Mouse (Mus musculus) frontal cortex, postnatal 14 days (tissue): Measurements from ENCODE around the gene Gapvd1.
"Not testable (repeated sequence)": the region's sequence is repeated elsewhere in the genome, so short reads cannot be mapped to it uniquely, and the experiment has no call there.

ENCODE experiments used
- DNase-seq, 2 experiments: peaks; one replicate each; pipeline ENCODE4 v3.0.0; 2022; ENCODE audit warnings: low spot score in 2 of 2

Gene Gapvd1

DNA sequence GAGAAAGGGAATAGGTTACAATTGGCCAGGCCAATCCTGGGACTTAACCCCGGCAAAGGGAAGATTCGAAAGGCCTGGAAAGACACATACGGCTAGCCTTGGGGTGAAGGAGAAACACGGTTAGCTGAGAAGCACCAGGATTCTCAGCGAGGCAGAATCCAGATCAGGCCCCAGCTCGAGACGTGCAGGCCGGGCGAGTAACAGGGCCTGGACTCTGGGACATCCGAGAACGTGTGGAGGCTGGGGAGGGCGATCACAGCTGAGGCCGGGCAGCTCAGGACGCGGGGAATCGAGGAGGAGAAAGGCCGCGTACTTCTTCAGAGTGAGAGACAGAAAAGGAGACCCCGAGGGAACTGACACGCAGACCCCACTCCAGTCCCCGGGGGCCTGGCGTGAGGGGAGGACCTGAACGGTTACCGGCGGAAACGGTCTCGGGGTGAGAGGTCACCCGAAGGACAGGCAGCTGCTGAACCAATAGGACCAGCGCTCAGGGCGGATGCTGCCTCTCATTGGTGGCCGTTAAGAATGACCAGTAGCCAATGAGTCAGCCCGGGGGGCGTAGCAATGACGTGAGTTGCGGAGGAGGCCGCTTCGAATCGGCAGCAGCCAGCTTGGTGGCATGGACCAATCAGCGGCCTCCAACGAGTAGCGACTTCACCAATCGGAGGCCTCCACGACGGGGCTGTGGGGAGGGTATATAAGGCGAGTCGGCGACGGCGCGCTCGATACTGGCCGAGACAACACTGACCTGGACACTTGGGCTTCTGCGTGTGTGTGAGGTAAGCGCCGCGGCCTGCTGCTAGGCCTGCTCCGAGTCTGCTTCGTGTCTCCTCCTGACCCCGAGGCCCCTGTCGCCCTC, 16.6 kb upstream of the Gapvd1 start, which contains the start of gene Hspa5:
TSS of gene Hspa5 (plus strand) at position 603 of the 859 bp plus-strand sequence.
- DNase-seq = peak; percentile 99 to 100

GRCm38 (mm10) chr2:34770951-34771350, 15.9 kb upstream of the Gapvd1 start:
- no peak for DNase-seq

DNA sequence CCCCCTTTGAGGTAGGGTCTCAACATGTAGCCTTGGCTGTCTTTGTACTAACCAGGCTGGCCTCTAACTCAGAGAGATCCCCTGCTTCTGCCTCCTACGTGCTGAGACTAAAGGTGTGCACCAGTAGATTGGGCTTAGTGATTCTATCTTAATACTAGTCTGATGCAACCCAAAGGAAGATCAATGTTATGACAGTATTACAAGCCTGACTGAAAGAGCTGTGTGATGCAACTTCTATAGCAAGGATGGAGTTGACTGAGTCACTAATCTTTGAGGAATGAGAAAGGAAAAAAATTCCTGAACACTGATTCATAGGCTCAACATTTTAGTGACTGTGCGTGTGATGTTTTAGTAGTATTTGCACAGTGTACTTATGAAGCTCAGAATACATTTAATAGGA, 15.0 kb upstream of the Gapvd1 start:
- no peak for DNase-seq

GRCm38 (mm10) chr2:34764801-34765200, 9.8 kb upstream of the Gapvd1 start:
- no peak for DNase-seq

DNA sequence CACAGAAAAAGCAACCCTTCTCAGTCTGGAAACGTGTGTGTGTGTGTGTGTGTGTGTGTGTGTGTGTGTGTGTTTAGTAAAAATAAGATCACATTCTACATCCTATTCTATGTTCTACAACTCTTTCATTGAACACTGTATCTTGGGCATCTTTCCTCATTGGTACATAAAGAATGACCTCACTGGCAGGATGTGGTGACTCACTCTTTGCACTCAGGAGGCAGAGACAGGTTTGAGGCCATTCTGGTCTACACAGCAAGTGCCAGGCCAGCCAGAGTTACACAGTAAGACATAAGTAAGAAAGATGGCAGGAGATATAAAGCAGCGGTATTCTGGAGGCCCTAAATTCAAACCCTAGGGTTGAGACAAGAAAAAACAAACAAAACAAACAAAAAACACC, 7.8 kb upstream of the Gapvd1 start:
- DNase-seq = no peak

GRCm38 (mm10) chr2:34762174-34762573, 7.1 kb upstream of the Gapvd1 start:
- no peak for DNase-seq

- DNase-seq = not testable (repeated sequence)
Measured at GRCm38 (mm10) chr2:34761272-34761671, 6.2 kb upstream of the Gapvd1 start.

GRCm38 (mm10) chr2:34757341-34757740, 2.3 kb upstream of the Gapvd1 start:
- DNase-seq = no peak

- peak; percentile 62 to 69 for DNase-seq
Measured at GRCm38 (mm10) chr2:34753811-34754550, 1.1 kb downstream of the Gapvd1 start.

- no peak for DNase-seq
Measured at GRCm38 (mm10) chr2:34750245-34750644, 4.8 kb downstream of the Gapvd1 start.

GRCm38 (mm10) chr2:34748479-34748878, 6.6 kb downstream of the Gapvd1 start:
- no peak for DNase-seq

- no peak for DNase-seq
Measured at GRCm38 (mm10) chr2:34745673-34746072, 9.4 kb downstream of the Gapvd1 start.

GRCm38 (mm10) chr2:34744476-34744875, 10.6 kb downstream of the Gapvd1 start:
- DNase-seq = no peak

DNA sequence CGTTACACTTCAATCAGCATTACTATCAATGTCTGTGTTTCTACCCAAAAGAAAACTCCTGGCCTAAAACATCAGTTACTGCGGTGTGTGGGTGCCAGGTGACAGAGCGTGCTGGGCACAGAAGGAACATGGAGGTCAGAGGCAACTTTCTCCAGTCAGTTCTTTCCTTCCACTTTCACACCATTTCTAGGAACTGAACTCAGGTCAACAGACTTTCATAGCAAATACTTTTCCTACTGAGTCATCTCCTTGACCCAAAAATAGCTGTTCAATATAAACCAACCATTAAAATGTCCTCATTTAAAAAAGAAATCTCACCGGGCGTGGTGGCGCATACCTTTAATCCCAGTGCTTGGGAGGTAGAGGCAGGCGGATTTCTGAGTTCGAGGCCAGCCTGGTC, 12.4 kb downstream of the Gapvd1 start:
- no peak for DNase-seq

GRCm38 (mm10) chr2:34741390-34742159, 13.5 kb downstream of the Gapvd1 start:
- no peak for DNase-seq

DNA sequence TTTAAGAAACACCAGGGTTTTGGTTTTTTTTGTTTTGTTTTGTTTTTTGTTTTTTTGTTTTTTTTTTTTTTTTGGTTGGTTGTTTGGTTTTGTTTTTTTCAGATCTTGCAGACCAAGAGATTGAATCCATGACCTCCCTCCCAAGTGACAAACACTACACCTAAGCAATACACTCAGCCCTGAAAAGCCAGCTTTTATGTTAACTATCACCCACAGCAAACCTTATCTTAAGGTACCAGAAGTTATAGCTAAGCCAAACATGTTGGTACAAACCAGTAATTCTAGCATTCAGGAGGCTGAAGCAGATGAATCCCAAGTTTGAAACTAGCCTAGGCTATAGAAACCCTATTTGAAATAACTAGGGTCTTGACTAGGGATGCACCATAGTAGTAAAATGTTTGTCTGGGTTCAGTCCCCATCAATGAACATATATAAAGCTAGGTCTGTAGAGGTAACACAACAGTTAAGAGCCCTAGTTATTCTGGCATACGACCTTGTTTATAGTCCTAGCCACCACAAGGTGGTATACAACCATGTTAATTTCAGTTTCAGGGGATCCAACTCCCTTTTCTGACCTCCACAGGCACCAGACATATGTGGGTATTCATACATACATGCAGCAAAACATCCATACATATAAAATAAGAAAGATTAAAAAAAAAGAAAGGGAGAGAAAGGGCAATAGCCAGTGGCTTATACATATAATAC, 15.2 kb downstream of the Gapvd1 start:
- DNase-seq = no peak

- DNase-seq = no peak
Measured at GRCm38 (mm10) chr2:34737911-34738310, 17.1 kb downstream of the Gapvd1 start.

DNA sequence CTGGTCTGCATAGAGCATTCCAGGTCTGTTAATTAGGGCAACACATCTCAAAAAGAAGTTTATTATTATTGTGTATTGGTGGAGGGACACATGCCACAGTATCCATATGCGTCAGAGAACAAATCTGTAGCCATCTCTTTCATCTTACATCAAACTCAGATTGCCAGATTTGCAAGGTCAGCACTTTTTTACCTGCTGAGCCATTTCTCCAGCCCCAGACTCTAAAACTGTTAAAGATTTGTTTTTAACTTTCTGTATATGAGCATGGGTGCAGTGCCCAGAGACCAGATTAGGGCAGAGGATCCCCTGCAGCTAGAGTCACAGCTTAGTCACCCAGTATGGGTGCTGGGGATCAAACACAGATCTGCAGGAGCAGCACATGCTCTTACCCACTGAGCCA, 18.4 kb downstream of the Gapvd1 start:
- no peak for DNase-seq

GRCm38 (mm10) chr2:34727045-34727728, 27.8 kb downstream of the Gapvd1 start:
- no peak for DNase-seq

GRCm38 (mm10) chr2:34725269-34725668, 29.8 kb downstream of the Gapvd1 start:
- DNase-seq = no peak

DNA sequence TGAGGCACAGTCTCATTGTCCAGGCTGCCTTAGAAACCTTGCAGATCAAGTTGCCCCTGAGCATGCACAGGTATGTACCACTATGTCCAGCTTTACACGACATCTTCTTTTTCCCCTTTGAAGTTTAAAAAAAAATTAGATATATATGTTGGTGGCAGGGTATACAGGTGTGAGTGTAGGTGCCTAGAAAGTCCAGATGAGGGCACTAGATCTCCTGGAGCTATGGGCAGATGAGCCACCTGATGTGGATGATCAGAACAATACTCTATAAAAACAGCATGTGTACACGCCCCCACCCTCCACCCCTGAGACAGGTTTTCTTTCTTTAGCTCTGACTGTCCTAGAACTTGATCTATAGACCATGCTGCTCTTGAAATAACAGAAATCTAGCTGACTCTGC, 36.8 kb downstream of the Gapvd1 start:
- no peak for DNase-seq
